Mouse (Mus musculus): ENCODE results near the gene Usp24.
"Not testable (repeated sequence)": the region's sequence is repeated elsewhere in the genome, so short reads cannot be mapped to it uniquely, and the experiment has no call there.

GRCm38 (mm10) chr4:106355025-106355424 is 39.0 kb downstream of the Usp24 start:
- not testable (repeated sequence) for TF ChIP-seq ETS1 (conservative IDR thresholded peaks at IDR 0.05; ENCODE audit: low read depth, low read length); EP300 (IDR thresholded peaks at IDR 0.05; ENCODE audit: low read length); ELF1 (IDR thresholded peaks at IDR 0.05; ENCODE audit: low read depth, low read length); NRF1 (IDR thresholded peaks at IDR 0.05; ENCODE audit: low read depth, low read length); CTCF (conservative IDR thresholded peaks at IDR 0.05 in 1 of 2, IDR thresholded peaks at IDR 0.05 in 1 of 2; ENCODE audit: low read depth in 2 of 2, low read length in 2 of 2); USF1 (IDR thresholded peaks at IDR 0.05; ENCODE audit: low read depth, low read length); MAFK (IDR thresholded peaks at IDR 0.05; ENCODE audit: insufficient replicate concordance, low read length)
